Mouse (Mus musculus) gastrocnemius, adult 8-10 months (tissue): Measurements from ENCODE around the gene Ret. TPM values are rescaled to one million over a fixed set of nuclear protein-coding genes. Genes with fewer than 3 reads are reported as not detected.

Experiments
- DNase-seq, 2 experiments: peaks; one replicate each; pipeline ENCODE4 v3.0.0; 2022; ENCODE audit warnings: low spot score in 2 of 2
- total RNA-seq, 4 experiments: library from RNA; stranded (reverse); gene quantifications; 2 replicates each; pipeline ENCODE4 v1.2.4; 2022

The Ret gene
- total RNA-seq, 4 experiments from 2014 or later = 1.2 to 4.1 (median 2.2) TPM

DNA sequence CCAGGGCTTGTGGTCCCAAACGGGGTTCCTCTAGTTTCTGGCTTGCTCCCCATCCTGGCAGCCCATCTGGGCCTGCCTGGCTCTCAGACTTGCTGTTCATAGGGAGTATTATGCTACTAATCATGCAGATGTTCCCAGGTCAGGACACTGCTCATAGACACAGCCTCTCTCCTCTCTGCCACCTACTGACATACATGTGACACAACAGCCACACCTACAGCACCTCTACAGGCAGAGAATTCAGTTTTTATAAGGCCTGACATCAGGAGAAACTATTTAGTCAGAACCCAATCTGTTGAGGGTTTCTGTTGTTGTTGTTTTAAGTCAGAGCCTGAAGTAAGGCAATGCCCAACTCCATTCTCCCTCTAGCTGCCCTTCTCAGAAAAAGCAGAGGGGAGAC, 85.7 kb downstream of the Ret start:
- no peak for DNase-seq

Other genes starting within 250 kb of the Ret start
- under 1 TPM; 0.11 to 0.38 (median 0.17) TPM for gene Rasgef1a, start 186.3 kb downstream of the Ret start, total RNA-seq
- gene Csgalnact2, start 58.6 kb downstream of the Ret start, total RNA-seq = 10 to 100 TPM; 30.8 to 40.8 (median 32.4) TPM
- gene Bms1, start 221.8 kb upstream of the Ret start, total RNA-seq = 10 to 100 TPM; 20.7 to 25.5 (median 24.0) TPM